Mouse (Mus musculus) heart, adult 2 months (tissue): Measurements from ENCODE around the gene Adm. TPM values are rescaled to one million over a fixed set of nuclear protein-coding genes. Genes with fewer than 3 reads are reported as not detected.

Experiments used
- DNase-seq, 2 experiments: peaks; one replicate each; pipeline ENCODE4 v3.0.0; 2021
- H3K27ac ChIP-seq: fragments of 200-600 bp; 2 replicates; pipeline ENCODE4 v1.8.1; 2022
- H3K27me3 ChIP-seq: fragments of 200-500 bp; 2 replicates; pipeline ENCODE4 v1.6.1; 2012; ENCODE audit warnings: mild to moderate bottlenecking, low read length, inconsistent platforms, mixed read lengths; ENCODE audit not compliant: control insufficient read depth, insufficient read depth
- H3K36me3 ChIP-seq: fragments of 200-500 bp; 2 replicates; pipeline ENCODE4 v1.6.1; 2012; ENCODE audit warnings: low read length, inconsistent platforms; ENCODE audit not compliant: control insufficient read depth, insufficient read depth
- H3K4me1 ChIP-seq: fragments of 200-500 bp; 2 replicates; pipeline ENCODE4 v1.6.1; 2011; ENCODE audit warnings: low read length; ENCODE audit not compliant: control insufficient read depth, insufficient read depth
- H3K4me3 ChIP-seq: fragments of 200-600 bp; 2 replicates; pipeline ENCODE4 v1.8.1; 2022
- H3K79me2 ChIP-seq: fragments of 200-500 bp; replicated peaks from 2 replicates; pipeline ENCODE4 v1.6.1; 2012; ENCODE audit warnings: mild to moderate bottlenecking, inconsistent platforms, low read length, moderate library complexity, mixed read lengths; ENCODE audit not compliant: control insufficient read depth, insufficient read depth
- H3K9ac ChIP-seq: fragments of 200-500 bp; 2 replicates; pipeline ENCODE4 v1.6.1; 2012; ENCODE audit warnings: low read depth, mild to moderate bottlenecking, control low read depth, inconsistent platforms, low read length, mixed read lengths
- CTCF ChIP-seq: fragments of 200-600 bp; IDR thresholded peaks from 2 replicates; pipeline ENCODE4 v1.8.1; 2022; ENCODE audit warnings: antibody characterized with exemption, mild to moderate bottlenecking, moderate library complexity
- EP300 ChIP-seq: fragments of 200-500 bp; IDR thresholded peaks from 2 replicates; pipeline ENCODE4 v1.6.1; 2011; ENCODE audit warnings: low read depth, low read length, control low read depth; ENCODE audit not compliant: insufficient read depth
- POLR2A ChIP-seq: fragments of 200-500 bp; IDR thresholded peaks from 2 replicates; pipeline ENCODE4 v1.6.1; 2011; ENCODE audit warnings: mild to moderate bottlenecking, low read depth, low read length, control low read depth; ENCODE audit not compliant: insufficient read depth
- WGBS: fragments of 180-500 bp; shearing (Covaris S2); methylation state at CpG from one replicate; pipeline ENCODE4 v1.1.7; 2018; 5-methylcytosine and 5-hydroxymethylcytosine counted together
- intact Hi-C: fragments of 180-260 bp; cut with DNase I; formaldehyde crosslinking; loops from one replicate; pipeline ENCODE4 v1.15.1; 2025
- polyA plus RNA-seq: library from polyadenylated mRNA; depleted of rRNA; stranded (reverse); fragments of >200 nt; gene quantifications from 2 replicates; pipeline ENCODE4 v1.2.3, GENCODE M21; 2012; rRNA removed
- total RNA-seq, 2 experiments: library from RNA; stranded (reverse); gene quantifications; 2 replicates each; pipeline ENCODE4 v1.2.3; 2021

The Adm gene
- total and polyA plus RNA-seq, 3 experiments = 9.0 to 18.1 (median 11.2) TPM

DNA sequence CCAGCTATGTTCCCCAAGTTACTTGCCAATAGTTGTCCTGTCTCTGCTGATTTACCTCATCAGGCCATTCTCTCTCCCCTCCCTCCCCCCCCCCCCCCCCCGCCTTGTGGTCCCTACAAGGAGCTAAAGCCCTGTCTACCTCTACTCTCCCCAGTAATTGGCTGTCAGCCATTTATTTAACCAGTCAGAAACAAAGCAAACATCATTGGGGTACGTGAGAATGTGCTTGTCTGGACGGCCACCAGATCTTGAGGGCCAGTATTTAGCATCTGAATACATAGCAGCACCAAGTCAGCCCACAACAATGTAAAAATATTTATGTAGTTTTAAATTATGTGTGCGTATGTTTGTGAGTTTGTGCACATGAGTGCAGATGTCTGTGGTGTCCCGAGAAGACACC, 39.1 kb downstream of the Adm start:
- Histone ChIP-seq H3K27me3 (no peaks in the 10 kb centered on the region), H3K9ac (no peak overlapping the region), H3K4me3 (no peak overlapping the region), H3K36me3 (peaks cover 4% of the 10 kb centered on the region), H3K4me1 (peaks cover 15% of the 10 kb centered on the region), H3K79me2 (no peaks in the 10 kb centered on the region), H3K27ac (no peak overlapping the region)
- intact Hi-C loops = no loop called here
- DNase-seq = no peak
- no peak for TF ChIP-seq EP300
- no peak for TF ChIP-seq CTCF
- WGBS = 88% methylated on average over 5 of the region's 5 CpGs

DNA sequence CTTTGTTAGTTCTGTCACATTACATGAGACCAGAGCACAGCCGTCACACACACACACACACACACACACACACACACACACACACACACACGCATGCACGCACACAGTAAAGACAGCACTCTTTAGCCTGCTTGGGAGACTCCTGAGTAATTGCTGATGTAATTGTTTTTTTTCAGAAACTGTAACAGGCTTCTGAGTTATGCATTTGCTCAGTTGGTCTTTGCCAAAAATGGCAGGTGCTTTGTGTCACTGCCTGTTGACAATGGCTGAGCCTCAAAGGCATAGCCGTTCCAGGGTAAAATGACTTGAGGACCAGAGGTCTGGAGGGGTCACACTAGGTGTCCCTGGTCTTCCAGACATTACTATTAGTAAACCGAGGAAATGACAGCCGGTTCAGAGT, 40.8 kb downstream of the Adm start:
- 21% methylated on average over 6 of the region's 6 CpGs for WGBS
- Histone ChIP-seq H3K27me3 (no peaks in the 10 kb centered on the region), H3K4me3 (no peak overlapping the region), H3K9ac (no peak overlapping the region; the same call in 1 of the 2 replicates), H3K36me3 (peaks cover 4% of the 10 kb centered on the region), H3K27ac (peak overlapping the region; percentile 66), H3K79me2 (no peaks in the 10 kb centered on the region), H3K4me1 (peaks cover 15% of the 10 kb centered on the region)
- intact Hi-C loops = loop anchor here (1.0 to 2.0 kb wide), 2 partner anchors 19 to 20 kb away; no protein-coding TSS in a partner anchor
- TF ChIP-seq CTCF (no peak), EP300 (no peak; the same call in 1 of the 2 replicates), POLR2A (no peak)
- DNase-seq = peak; percentile 69 to 72

DNA sequence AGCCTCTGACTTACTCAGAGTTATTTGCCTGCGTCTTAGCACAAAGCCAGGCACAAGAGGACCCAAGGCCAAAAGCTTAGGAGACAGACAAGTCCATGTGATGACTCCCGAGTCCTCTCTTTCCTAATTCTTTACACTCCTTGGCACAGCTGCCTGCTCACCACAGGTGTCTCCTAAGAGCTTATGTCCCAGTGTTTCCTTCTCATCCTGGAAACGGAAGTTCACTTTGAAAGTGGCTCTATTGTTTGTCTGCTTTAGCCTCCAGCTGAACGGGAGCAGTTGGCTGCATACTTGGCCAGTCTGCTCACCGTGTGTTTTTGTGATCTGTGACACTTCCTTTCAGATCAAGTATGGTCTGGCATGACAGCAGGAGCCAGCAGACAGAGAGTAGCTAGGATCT, 41.3 kb downstream of the Adm start:
- intact Hi-C loops = loop anchor here (1.0 to 2.0 kb wide), 2 partner anchors 20 kb away; no protein-coding TSS in a partner anchor
- DNase-seq = peak; percentile 47 to 60
- Histone ChIP-seq H3K27me3 (no peaks in the 10 kb centered on the region), H3K36me3 (peaks cover 4% of the 10 kb centered on the region), H3K79me2 (no peaks in the 10 kb centered on the region), H3K4me1 (peaks cover 15% of the 10 kb centered on the region), H3K9ac (no peak overlapping the region), H3K4me3 (no peak overlapping the region), H3K27ac (peak overlapping the region; percentile 66)
- WGBS = 24% methylated on average over 5 of the region's 5 CpGs
- TF ChIP-seq EP300 (peak; percentile 95), CTCF (no peak), POLR2A (peak; percentile 36; the same call in 1 of the 2 replicates)

DNA sequence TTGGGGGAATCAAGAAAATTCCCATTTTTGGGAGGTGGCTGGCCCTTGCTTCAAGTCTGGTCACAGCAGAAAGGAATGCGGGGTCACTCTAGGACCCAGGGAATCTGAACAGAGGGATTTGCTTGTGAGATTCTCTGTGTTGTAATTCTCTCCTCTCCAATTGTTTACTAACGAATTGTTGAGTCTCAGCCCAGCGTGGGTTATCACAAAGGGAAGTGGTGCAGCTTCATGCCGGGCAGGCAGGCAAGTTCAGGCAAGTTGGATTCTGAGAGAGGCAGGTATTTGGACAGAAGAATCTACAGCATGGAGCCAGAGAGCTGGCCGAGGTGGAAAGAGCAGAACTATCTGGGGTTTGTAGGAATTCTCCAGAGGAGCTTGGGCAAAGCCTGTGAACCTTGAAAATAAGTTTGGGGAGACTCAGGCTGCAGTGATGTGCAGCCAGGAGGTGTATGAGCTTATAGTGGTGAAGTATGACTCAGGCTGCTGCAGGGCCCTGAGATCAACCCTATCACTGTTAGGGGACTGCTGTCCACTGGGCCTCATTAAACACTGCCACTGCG, 43.7 kb downstream of the Adm start:
- DNase-seq = no peak
- TF ChIP-seq POLR2A (no peak), EP300 (no peak), CTCF (no peak)

More for the DNA sequence above, 43.7 kb downstream of the Adm start:
- peak overlapping the region; percentile 31 for H3K27ac ChIP-seq
- no peak overlapping the region for H3K9ac ChIP-seq
- intact Hi-C loops = no loop called here
- no peaks in the 10 kb centered on the region for H3K27me3 ChIP-seq
- H3K79me2 ChIP-seq = no peaks in the 10 kb centered on the region
- no peak overlapping the region for H3K4me3 ChIP-seq
- peaks cover 15% of the 10 kb centered on the region for H3K4me1 ChIP-seq
- WGBS = 29% methylated on average over 6 of the region's 6 CpGs
- H3K36me3 ChIP-seq = peaks cover 4% of the 10 kb centered on the region

Other genes starting within 250 kb of the Adm start
- 10 to 100 TPM; 39.7 to 40.4 TPM for gene Sbf2, start 12.7 kb upstream of the Adm start, total RNA-seq
- gene Sbf2, start 12.7 kb upstream of the Adm start, polyA plus RNA-seq = 16.1 and 31.1 TPM in 2 replicates
- 10 to 100 TPM; 38.9 to 43.6 TPM for gene Ampd3, start 140.5 kb downstream of the Adm start, total RNA-seq
- gene Ampd3, start 140.5 kb downstream of the Adm start, polyA plus RNA-seq = 29.9 and 40.4 TPM in 2 replicates
- 10 to 100 TPM; 33.2 to 36.4 TPM for gene Rnf141, start 216.8 kb downstream of the Adm start, total RNA-seq
- gene Rnf141, start 216.8 kb downstream of the Adm start, polyA plus RNA-seq = 19.4 and 44.3 TPM in 2 replicates
- gene Lyve1, start 235.6 kb downstream of the Adm start, total RNA-seq = 10 to 100 TPM; 28.0 to 31.0 TPM
- 17.4 and 28.8 TPM in 2 replicates for gene Lyve1, start 235.6 kb downstream of the Adm start, polyA plus RNA-seq